Mouse (Mus musculus) liver, embryonic 14.5 days (tissue): Measurements from ENCODE around the gene Cfap45. TPM values are rescaled to one million over a fixed set of nuclear protein-coding genes. Genes with fewer than 3 reads are reported as not detected.

ENCODE experiments used
- ATAC-seq: fragments of 200-750 bp; cut with Nextera tagmentation; 2 replicates; pipeline ENCODE4 v1.8.0; 2017; ENCODE audit warnings: moderate number of reproducible peaks, mild to moderate bottlenecking, moderate library complexity; ENCODE audit not compliant: insufficient read depth
- DNase-seq, 3 experiments: peaks; one replicate each; pipeline ENCODE4 v3.0.0-alpha.2; 2012 to 2013; ENCODE audit warnings: low read depth in 3 of 3, low spot score in 3 of 3
- H3K27ac ChIP-seq: fragments of 300-500 bp; sonication (generic); 2 replicates; pipeline ENCODE4 v1.5.1; 2014; ENCODE audit warnings: moderate library complexity, mild to moderate bottlenecking, control low read depth, inconsistent platforms
- H3K27me3 ChIP-seq: fragments of 300-500 bp; sonication (generic); 2 replicates; pipeline ENCODE4 v1.6.1; 2014; ENCODE audit warnings: mild to moderate bottlenecking, low read length, moderate library complexity; ENCODE audit not compliant: control insufficient read depth, insufficient read depth
- H3K36me3 ChIP-seq: fragments of 300-500 bp; sonication (generic); replicated peaks from 2 replicates; pipeline ENCODE4 v1.6.1; 2014; ENCODE audit warnings: low read depth; ENCODE audit not compliant: control insufficient read depth, insufficient read depth
- H3K4me1 ChIP-seq, 2 experiments: fragments of 200-500 bp in 1 of 2; fragments of 300-500 bp in 1 of 2; sonication (generic) in 1 of 2; replicated peaks; 2 replicates each; pipeline ENCODE4 v1.6.1; 2012 to 2014; ENCODE audit warnings: antibody characterized with exemption in 1 of 2, inconsistent platforms in 1 of 2, low read length in 1 of 2; ENCODE audit not compliant: control insufficient read depth in 2 of 2, insufficient read depth in 2 of 2
- H3K4me2 ChIP-seq: fragments of 300-500 bp; sonication (generic); 2 replicates; pipeline ENCODE4 v1.6.1; 2014; ENCODE audit warnings: low read depth, mild to moderate bottlenecking, control low read depth, moderate library complexity
- H3K4me3 ChIP-seq, 2 experiments: fragments of 200-500 bp in 1 of 2; fragments of 300-500 bp in 1 of 2; sonication (generic) in 1 of 2; 2 replicates each; pipeline ENCODE4 v1.5.1; 2012 to 2014; ENCODE audit warnings: low read depth in 2 of 2, low read length in 2 of 2, mild to moderate bottlenecking in 2 of 2, control low read depth in 1 of 2, inconsistent platforms in 1 of 2, moderate library complexity in 1 of 2; ENCODE audit not compliant: insufficient read depth in 1 of 2
- H3K9ac ChIP-seq: fragments of 300-500 bp; sonication (generic); replicated peaks from 2 replicates; pipeline ENCODE4 v1.6.1; 2014; ENCODE audit warnings: mild to moderate bottlenecking, control low read depth, moderate library complexity
- H3K9me3 ChIP-seq: fragments of 300-500 bp; sonication (generic); 2 replicates; pipeline ENCODE4 v1.6.1; 2016; ENCODE audit warnings: low read length, mixed read lengths; ENCODE audit not compliant: control insufficient read depth
- CTCF ChIP-seq: IDR thresholded peaks from 2 replicates; pipeline ENCODE4 v1.5.1; 2016; ENCODE audit warnings: antibody characterized with exemption, low read depth, control low read depth
- EP300 ChIP-seq: IDR thresholded peaks from 2 replicates; pipeline ENCODE4 v1.6.1; 2016; ENCODE audit warnings: antibody characterized with exemption, low read depth
- polyA plus RNA-seq, 2 experiments: library from polyadenylated mRNA; depleted of rRNA in 1 of 2; stranded (reverse) in 1 of 2; unstranded in 1 of 2; fragments of >200 nt; fragmentation: Nextera tagmentation in 1 of 2; extraction: Ambion mirVana in 1 of 2; gene quantifications; 2 replicates each; pipeline versions ENCODE4 v1.2.1 to v1.2.3; 2012 to 2014

Gene Cfap45
- polyA plus RNA-seq, 2 experiments: 0.22 to 0.28 TPM

DNA sequence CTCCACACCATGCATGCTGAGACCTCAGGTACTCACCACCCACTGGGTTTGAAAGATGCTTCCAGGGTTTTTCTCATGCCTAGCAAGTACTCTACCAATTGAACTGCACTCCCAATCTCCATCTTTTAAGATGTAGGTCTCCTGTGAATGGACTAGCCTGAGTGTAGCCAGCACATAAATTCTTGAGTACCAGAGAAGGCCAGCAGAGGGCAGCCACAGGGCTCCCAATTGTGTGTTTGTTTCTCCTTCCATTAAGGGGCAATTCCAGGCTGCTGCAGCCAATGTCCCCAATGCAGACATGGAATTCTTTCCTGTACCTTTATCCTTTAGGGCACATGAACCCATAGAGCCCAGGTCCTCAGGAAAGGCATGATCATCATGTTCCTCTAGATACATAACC, 73.9 kb downstream of the Cfap45 start:
- no peak overlapping the region for H3K4me2 ChIP-seq
- H3K36me3 ChIP-seq: no peaks in the 10 kb centered on the region
- DNase-seq (no peak), ATAC-seq (no peak)
- H3K9ac ChIP-seq: no peak overlapping the region
- no peaks in the 10 kb centered on the region for H3K4me1 ChIP-seq
- H3K9me3 ChIP-seq: no peaks in the 10 kb centered on the region
- no peak overlapping the region for H3K4me3 ChIP-seq
- no peak overlapping the region for H3K27ac ChIP-seq
- H3K27me3 ChIP-seq: no peaks in the 10 kb centered on the region
- TF ChIP-seq CTCF (peak; percentile 60), EP300 (no peak)

Other genes with a start within 250 kb of the Cfap45 start
- 0.08 and 0.10 TPM in 2 replicates for gene Atp1a2, start 222.7 kb upstream of the Cfap45 start, polyA plus RNA-seq (2012; rRNA removed)
- gene Atp1a2, start 222.7 kb upstream of the Cfap45 start, polyA plus RNA-seq (2014; fragmentation: Nextera tagmentation; extraction: Ambion mirVana): 0.01 and 0.08 TPM in 2 replicates
- gene Kcnj9, start 191.5 kb upstream of the Cfap45 start, polyA plus RNA-seq (2012; rRNA removed): 0.02 and 0.05 TPM in 2 replicates
- not detected in 2 replicates for gene Kcnj9, start 191.5 kb upstream of the Cfap45 start, polyA plus RNA-seq (2014; fragmentation: Nextera tagmentation; extraction: Ambion mirVana)
- gene Kcnj10, start 179.6 kb upstream of the Cfap45 start, polyA plus RNA-seq (2012; rRNA removed): 0.17 and 0.18 TPM in 2 replicates
- 0.04 and 0.08 TPM in 2 replicates for gene Kcnj10, start 179.6 kb upstream of the Cfap45 start, polyA plus RNA-seq (2014; fragmentation: Nextera tagmentation; extraction: Ambion mirVana)
- gene Pigm, start 144.3 kb upstream of the Cfap45 start, polyA plus RNA-seq (2012; rRNA removed): 3.8 and 4.1 TPM in 2 replicates
- gene Pigm, start 144.3 kb upstream of the Cfap45 start, polyA plus RNA-seq (2014; fragmentation: Nextera tagmentation; extraction: Ambion mirVana): 2.3 and 2.6 TPM in 2 replicates
- gene Slamf9, start 45.4 kb upstream of the Cfap45 start, polyA plus RNA-seq (2012; rRNA removed): 0.92 and 1.5 TPM in 2 replicates
- 1.5 and 1.9 TPM in 2 replicates for gene Slamf9, start 45.4 kb upstream of the Cfap45 start, polyA plus RNA-seq (2014; fragmentation: Nextera tagmentation; extraction: Ambion mirVana)
- gene Igsf9, start 39.0 kb upstream of the Cfap45 start, polyA plus RNA-seq (2012; rRNA removed): 2.1 and 2.8 TPM in 2 replicates
- 0.60 and 1.0 TPM in 2 replicates for gene Igsf9, start 39.0 kb upstream of the Cfap45 start, polyA plus RNA-seq (2014; fragmentation: Nextera tagmentation; extraction: Ambion mirVana)
- gene Tagln2, start 20.8 kb upstream of the Cfap45 start, polyA plus RNA-seq (2012; rRNA removed): 75.1 and 88.2 TPM in 2 replicates
- gene Tagln2, start 20.8 kb upstream of the Cfap45 start, polyA plus RNA-seq (2014; fragmentation: Nextera tagmentation; extraction: Ambion mirVana): 94.4 and 97.5 TPM in 2 replicates
- not detected in 2 replicates for gene Vsig8, start 35.1 kb downstream of the Cfap45 start, polyA plus RNA-seq (2012; rRNA removed)
- gene Vsig8, start 35.1 kb downstream of the Cfap45 start, polyA plus RNA-seq (2014; fragmentation: Nextera tagmentation; extraction: Ambion mirVana): not detected in 2 replicates
- gene Slamf8, start 69.8 kb downstream of the Cfap45 start, polyA plus RNA-seq (2012; rRNA removed): 0.11 and 0.15 TPM in 2 replicates
- 0.09 TPM in 1 of 2 replicates, not detected in the other for gene Slamf8, start 69.8 kb downstream of the Cfap45 start, polyA plus RNA-seq (2014; fragmentation: Nextera tagmentation; extraction: Ambion mirVana)
- not detected in 2 replicates for gene Fcrl6, start 81.8 kb downstream of the Cfap45 start, polyA plus RNA-seq (2012; rRNA removed)
- not detected in 2 replicates for gene Fcrl6, start 81.8 kb downstream of the Cfap45 start, polyA plus RNA-seq (2014; fragmentation: Nextera tagmentation; extraction: Ambion mirVana)
- gene Dusp23, start 112.2 kb downstream of the Cfap45 start, polyA plus RNA-seq (2012; rRNA removed): 3.0 and 3.8 TPM in 2 replicates
- gene Dusp23, start 112.2 kb downstream of the Cfap45 start, polyA plus RNA-seq (2014; fragmentation: Nextera tagmentation; extraction: Ambion mirVana): 4.0 and 5.7 TPM in 2 replicates
- gene Crp, start 177.3 kb downstream of the Cfap45 start, polyA plus RNA-seq (2012; rRNA removed): 10.8 and 13.5 TPM in 2 replicates
- gene Crp, start 177.3 kb downstream of the Cfap45 start, polyA plus RNA-seq (2014; fragmentation: Nextera tagmentation; extraction: Ambion mirVana): 39.0 and 39.9 TPM in 2 replicates